Mouse (Mus musculus) 3T3-L1 (cell line): ENCODE results near the gene Mgat1.
"Not testable (repeated sequence)": the region's sequence is repeated elsewhere in the genome, so short reads cannot be mapped to it uniquely, and the experiment has no call there.

Experiments
- DNase-seq: peaks from one replicate; pipeline ENCODE4 v3.0.0-alpha.2; 2015; ENCODE audit warnings: low read depth, low spot score

Gene Mgat1

GRCm38 (mm10) chr11:49243727-49244594 lies at the start of gene Mgat1:
Gene Mgat1, plus strand, starts transcription at chr11:49244191.
- peak; percentile 95 for DNase-seq

GRCm38 (mm10) chr11:49194771-49195170 lies 49.2 kb upstream of the Mgat1 start:
- DNase-seq, result not testable (repeated sequence)

- no peak for DNase-seq
These were observed 48.1 kb upstream of the Mgat1 start for GRCm38 (mm10) chr11:49195819-49196322.

GRCm38 (mm10) chr11:49200666-49201065 lies 43.3 kb upstream of the Mgat1 start:
- no peak for DNase-seq

GRCm38 (mm10) chr11:49201142-49201541 lies 42.8 kb upstream of the Mgat1 start:
- DNase-seq, result no peak

- DNase-seq, result no peak
These were observed 41.9 kb upstream of the Mgat1 start for GRCm38 (mm10) chr11:49202071-49202470.

- peak; percentile 55 for DNase-seq
These were observed 41.4 kb upstream of the Mgat1 start for GRCm38 (mm10) chr11:49202523-49203061.

GRCm38 (mm10) chr11:49203129-49203768 lies 40.7 kb upstream of the Mgat1 start, which contains the start of gene Zfp62:
Gene Zfp62, plus strand, starts transcription at chr11:49203292.
- peak; percentile 93 for DNase-seq

- DNase-seq, result peak; percentile 72
These were observed 40.1 kb upstream of the Mgat1 start for GRCm38 (mm10) chr11:49203771-49204497.

- no peak for DNase-seq
These were observed 38.9 kb upstream of the Mgat1 start for GRCm38 (mm10) chr11:49205080-49205590.

GRCm38 (mm10) chr11:49207495-49207894 lies 36.5 kb upstream of the Mgat1 start:
- no peak for DNase-seq

- DNase-seq, result no peak
These were observed 31.4 kb upstream of the Mgat1 start for GRCm38 (mm10) chr11:49212577-49212976.

GRCm38 (mm10) chr11:49213505-49213904 lies 30.5 kb upstream of the Mgat1 start:
- no peak for DNase-seq

GRCm38 (mm10) chr11:49219271-49219670 lies 24.7 kb upstream of the Mgat1 start:
- DNase-seq, result no peak

- no peak for DNase-seq
These were observed 19.5 kb upstream of the Mgat1 start for GRCm38 (mm10) chr11:49224455-49224854.

GRCm38 (mm10) chr11:49232781-49233180 lies 11.2 kb upstream of the Mgat1 start:
- peak; percentile 94 for DNase-seq

GRCm38 (mm10) chr11:49235459-49236207 lies 8.4 kb upstream of the Mgat1 start:
- DNase-seq, result peak; percentile 49

- no peak for DNase-seq
These were observed 7.1 kb upstream of the Mgat1 start for GRCm38 (mm10) chr11:49236891-49237290.

GRCm38 (mm10) chr11:49237532-49237931 lies 6.5 kb upstream of the Mgat1 start:
- DNase-seq, result no peak

- no peak for DNase-seq
These were observed 3.7 kb upstream of the Mgat1 start for GRCm38 (mm10) chr11:49240310-49240709.

GRCm38 (mm10) chr11:49240874-49241273 lies 3.1 kb upstream of the Mgat1 start:
- no peak for DNase-seq
